Mouse (Mus musculus): Measurements from ENCODE around the gene Alk.
"Not testable (repeated sequence)": the region's sequence is repeated elsewhere in the genome, so short reads cannot be mapped to it uniquely, and the experiment has no call there.

Alk gene

DNA sequence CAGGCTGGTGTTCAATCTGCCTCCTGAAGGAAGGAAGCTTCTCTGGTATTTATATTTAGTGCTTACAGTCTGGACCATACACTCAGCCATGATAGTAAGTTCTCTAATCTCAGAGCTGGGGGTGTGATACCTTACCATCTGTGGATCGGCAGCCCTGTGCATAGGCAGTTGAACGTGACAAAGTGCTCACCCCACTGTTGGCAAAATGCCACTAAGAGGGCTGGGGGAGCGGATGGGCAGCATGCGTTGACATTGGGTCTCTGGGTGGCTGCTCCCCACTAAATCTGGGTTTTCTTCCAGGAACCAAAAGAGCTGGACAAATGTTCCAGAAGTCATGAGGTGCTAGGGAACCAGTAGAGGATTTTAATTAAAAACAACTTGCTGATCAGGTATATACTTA, 78.1 kb downstream of the Alk start:
- DNase-seq: no peak

GRCm38 (mm10) chr17:72524839-72525238, 79.6 kb downstream of the Alk start:
- no peak for DNase-seq

- DNase-seq: no peak
Observed at GRCm38 (mm10) chr17:72523006-72523405, 81.4 kb downstream of the Alk start.

DNA sequence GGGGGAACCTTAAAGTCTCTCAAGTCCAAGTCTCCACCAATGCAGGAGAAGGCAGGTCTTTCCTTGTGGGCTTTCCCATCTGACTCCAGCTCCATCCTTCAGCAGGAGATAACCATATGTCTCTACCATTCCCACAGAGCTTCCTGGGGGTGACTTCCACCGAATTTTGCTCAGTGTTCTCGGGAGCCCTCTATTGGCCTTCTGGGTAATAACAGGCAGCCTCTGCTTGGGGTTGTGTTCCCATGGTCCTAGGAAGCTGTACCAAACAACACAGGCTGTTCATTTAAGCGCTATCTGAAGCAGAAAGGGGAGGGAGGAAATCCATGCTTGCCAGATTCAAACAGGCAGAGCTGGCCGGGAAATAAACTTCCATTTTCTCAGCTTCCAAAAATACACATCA, 82.0 kb downstream of the Alk start:
- DNase-seq: peak; percentile 16

- DNase-seq: no peak
Observed at GRCm38 (mm10) chr17:72521353-72521752, 83.1 kb downstream of the Alk start.

GRCm38 (mm10) chr17:72510746-72511145, 93.7 kb downstream of the Alk start:
- DNase-seq: no peak

DNA sequence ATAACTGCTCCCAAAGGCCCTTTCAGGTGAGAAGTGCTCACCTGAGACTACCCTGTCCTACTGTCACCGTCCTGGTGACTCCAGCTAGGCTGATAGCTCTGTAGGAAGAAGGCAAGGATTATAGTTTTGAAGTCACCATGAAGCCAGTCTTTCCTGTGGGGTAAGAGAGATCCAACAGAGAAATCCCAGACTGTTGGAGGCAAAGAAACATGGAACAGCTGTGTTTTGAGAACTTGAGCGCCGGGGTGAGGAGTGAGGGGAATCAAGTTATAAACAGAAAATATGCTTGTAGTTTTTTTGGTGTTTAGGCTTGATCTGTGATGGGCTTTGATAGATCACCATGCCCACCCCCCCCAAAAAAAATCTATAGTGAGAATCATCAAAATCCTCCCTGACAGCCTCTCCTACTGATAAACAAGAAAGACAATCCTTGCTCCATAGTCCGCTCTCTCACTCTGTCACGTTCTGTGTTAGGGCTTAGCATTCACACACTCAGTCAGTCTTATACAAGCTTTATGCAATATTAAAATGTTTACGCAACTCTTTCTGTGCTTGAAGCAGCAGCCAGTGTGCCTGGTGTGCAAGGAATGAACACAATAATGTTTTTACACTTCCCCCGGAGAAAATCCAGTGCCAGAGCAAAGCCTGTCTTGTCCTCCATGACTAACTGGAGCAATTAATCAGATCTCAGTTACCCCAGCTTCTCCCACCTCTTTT, 95.6 kb downstream of the Alk start:
- DNase-seq: no peak

DNA sequence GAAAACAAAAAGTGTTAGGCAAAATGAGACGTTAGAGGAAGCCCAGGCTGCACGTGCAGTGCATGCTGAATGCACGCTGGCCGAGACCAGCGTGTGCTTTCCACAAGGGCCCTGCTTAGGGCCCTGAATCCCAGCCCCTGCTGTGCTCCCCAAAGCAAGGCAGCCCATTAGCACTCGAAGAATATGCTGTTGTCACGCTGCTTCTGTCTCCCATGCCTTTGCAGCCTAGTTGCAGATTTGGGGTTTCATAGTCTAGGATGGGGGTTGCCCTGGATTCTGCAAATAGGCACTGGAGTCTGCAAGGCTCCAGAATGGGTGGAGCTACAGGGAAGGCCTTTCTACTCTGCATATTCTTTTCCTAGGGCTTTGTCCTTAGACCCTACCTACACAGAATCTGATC, 99.2 kb downstream of the Alk start:
- DNase-seq: no peak

DNA sequence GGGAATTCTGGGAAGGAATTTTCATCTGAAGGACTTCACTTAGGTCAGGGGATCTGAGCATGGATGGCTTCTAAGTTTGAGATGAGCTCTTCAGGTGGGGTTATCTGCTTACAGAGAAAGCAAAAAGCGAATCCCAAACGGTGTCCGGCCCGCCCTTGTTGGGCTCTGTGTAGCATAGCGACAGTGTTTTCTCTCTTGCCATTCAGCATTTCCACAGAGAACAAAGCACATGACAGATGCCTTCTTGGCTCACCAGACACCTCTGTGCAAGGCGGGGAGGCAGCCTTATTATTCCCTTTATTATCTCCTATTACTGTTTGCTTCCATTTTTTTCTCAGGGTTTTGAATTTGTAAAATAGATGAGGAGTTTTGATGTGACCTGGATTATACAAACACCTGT, 99.8 kb downstream of the Alk start:
- no peak for DNase-seq

DNA sequence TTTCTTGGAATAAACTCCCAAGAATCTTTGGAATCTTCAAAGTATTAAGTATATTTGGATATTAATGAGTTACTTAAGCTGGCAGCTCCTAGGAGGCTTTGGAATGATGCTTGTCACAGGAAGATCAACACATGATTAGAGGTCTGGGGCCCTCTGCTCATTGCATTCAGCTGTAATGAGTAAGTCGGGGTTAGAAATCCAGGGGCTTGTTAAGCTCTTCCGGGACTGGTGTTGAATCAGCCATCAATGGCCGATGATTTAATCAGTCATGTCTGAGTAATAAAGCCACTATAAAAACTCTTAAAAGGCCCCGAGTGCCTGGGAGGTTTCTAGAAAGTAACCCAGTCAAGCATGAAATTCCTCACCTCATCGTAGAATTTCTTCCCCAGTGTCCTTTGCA, 109.0 kb downstream of the Alk start:
- no peak for DNase-seq

GRCm38 (mm10) chr17:72485623-72486022, 118.8 kb downstream of the Alk start:
- DNase-seq: no peak

GRCm38 (mm10) chr17:72479260-72479659, 125.2 kb downstream of the Alk start:
- not testable (repeated sequence) for DNase-seq

GRCm38 (mm10) chr17:72477889-72478405, 126.5 kb downstream of the Alk start:
- DNase-seq: no peak

GRCm38 (mm10) chr17:72476956-72477355, 127.5 kb downstream of the Alk start:
- no peak for DNase-seq

GRCm38 (mm10) chr17:72474166-72474565, 130.3 kb downstream of the Alk start:
- no peak for DNase-seq

GRCm38 (mm10) chr17:72448477-72448876, 155.9 kb downstream of the Alk start:
- no peak for DNase-seq

DNA sequence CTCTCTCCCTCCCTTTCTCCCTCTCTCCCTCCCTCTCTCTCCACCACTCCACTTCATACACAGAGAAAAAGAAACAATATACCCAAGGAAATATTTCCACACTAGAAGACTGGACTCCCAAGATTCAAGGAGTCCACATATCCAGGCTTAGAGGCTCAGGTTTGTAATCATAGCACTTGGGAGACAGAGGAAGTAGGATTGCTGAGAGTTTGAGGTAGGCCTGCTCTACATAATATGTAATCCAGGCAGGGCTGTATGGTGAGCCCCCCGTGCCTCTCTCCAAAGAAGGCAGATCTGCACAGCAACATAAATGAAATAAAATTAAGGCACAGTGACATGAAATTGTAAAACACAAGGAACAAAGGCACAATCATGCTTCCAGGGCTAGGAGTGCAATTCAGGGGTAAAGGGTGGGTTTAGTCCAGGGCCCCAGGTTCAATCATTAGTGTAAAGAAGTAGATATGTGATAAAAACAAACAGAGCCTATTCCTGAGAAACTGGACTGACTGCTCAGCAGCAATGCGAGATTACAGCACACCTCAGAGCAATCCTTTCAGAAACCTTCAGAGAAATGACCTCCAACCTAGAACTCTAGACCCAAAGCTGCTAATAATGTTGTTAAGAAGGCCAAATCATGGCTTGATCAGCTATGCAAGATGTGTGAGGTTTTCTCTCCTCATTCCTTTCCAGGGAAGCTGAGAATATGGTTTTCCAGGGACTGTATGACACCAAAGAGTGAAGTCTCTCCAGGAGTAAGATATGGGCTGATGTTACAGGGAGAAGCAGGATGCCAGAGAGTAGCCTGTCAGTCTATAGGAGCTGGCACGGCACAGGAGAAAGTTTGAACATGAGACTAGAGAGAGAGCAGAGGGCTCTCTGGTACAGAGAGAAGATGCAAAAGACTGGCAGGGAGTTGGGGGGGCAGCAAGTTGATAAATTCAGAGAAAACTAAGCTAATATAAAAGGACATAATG, 158.9 kb downstream of the Alk start:
- no peak for DNase-seq

- DNase-seq: no peak
Observed at GRCm38 (mm10) chr17:72417451-72417850, 187.0 kb downstream of the Alk start.

- DNase-seq: no peak
Observed at GRCm38 (mm10) chr17:72414676-72415075, 189.8 kb downstream of the Alk start.

- DNase-seq: no peak
Observed at GRCm38 (mm10) chr17:72404813-72405212, 199.6 kb downstream of the Alk start.

GRCm38 (mm10) chr17:72401861-72402260, 202.6 kb downstream of the Alk start:
- DNase-seq: no peak

DNA sequence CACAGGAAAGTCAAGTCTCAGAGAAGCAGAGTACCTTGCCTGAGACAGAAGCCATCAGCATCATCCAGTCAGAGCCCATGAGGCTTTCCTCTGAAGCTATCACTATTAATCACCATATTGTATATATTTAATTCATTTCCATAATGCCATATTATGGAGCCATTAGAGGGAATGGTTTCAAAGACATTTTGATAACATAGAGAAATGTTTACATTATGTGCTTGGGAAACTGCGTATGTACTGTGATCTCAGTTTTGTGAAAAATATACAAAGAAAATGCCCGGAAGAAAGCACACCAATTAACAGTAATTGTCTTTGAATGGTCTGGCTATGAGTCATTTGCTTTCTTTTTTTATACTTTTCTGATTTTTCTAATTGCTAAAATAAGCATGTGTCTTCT, 203.1 kb downstream of the Alk start:
- DNase-seq: no peak

GRCm38 (mm10) chr17:72399331-72400059, 204.9 kb downstream of the Alk start:
- DNase-seq: no peak

Data from thymus, postnatal 4 days (tissue).